Mouse (Mus musculus): ENCODE results near the gene Olfr822.
"Not testable (repeated sequence)": the region's sequence is repeated elsewhere in the genome, so short reads cannot be mapped to it uniquely, and the experiment has no call there.

The Olfr822 gene

GRCm38 (mm10) chr10:130070910-130071309 is at the start of gene Olfr822:
Gene Olfr822 (plus strand): TSS chr10:130071210.
- DNase-seq (ENCODE audit: low spot score in 2 of 2) = no peak

DNA sequence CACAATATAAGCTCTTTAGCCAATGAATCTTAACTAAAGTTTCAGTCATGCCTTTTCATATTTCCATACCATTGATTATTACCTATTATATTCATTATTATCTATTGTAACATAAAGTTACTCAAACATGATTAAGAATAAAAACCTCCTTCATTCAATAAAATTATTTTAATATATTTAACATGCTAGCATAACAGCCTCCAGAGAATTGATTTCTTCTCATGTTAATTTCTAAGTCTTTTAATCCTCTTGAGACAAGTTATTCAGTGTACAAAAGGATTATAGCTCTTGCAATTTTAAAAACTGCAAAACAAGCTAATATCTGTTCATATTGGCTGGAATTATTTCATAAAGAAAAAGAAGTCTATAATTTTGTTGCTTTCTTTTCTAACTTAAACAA is 41.0 kb upstream of the Olfr822 start, which contains the start of gene Olfr821:
TSS of gene Olfr821 (plus strand) at position 301 of the 400 bp plus-strand sequence.
- no peak for DNase-seq (ENCODE audit: low spot score in 2 of 2)

GRCm38 (mm10) chr10:130037096-130037495 is 33.9 kb upstream of the Olfr822 start:
- no peak for DNase-seq (ENCODE audit: low spot score in 2 of 2)

- DNase-seq (ENCODE audit: low spot score in 2 of 2) = peak in 1 of 2 experiments; percentile 64
Observed at GRCm38 (mm10) chr10:130092838-130093440, 21.9 kb downstream of the Olfr822 start.

DNA sequence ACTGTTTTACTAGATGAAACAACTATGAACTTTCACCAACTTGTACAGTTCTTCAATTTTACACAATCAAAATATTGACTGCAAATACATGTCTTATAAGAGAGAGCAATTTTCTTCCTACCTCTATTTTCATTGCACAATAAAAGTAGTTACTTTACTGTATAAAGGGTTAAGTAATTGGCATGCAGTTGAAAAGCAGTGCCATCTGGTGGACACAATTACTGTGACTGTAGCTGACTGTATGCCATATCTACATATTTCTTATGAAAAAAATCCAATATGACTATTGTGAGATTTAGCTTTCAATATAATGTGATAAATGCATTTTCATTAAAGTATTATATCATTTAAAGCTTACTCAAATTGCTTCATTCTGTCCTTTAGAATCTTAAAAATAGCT is 25.1 kb downstream of the Olfr822 start:
- no peak for DNase-seq (ENCODE audit: low spot score in 2 of 2)

DNA sequence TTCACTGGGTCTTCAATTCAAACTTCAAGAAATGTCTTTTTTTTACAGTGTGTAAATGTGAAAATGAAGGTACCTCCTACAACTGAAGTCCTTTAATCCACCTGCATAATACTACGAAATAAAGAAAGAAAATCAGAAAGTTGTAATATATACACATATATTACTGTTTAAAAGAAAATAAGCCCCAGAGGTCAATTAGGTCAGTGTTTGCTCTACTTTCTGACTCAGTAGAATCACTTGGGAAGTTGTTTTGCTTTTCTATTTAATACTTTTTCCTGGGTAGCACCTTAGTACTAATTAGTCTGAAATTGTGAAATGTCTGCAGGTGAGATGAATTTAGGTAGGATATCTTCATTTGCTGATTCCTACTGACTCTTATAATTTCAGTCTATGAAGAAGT is 44.3 kb downstream of the Olfr822 start, which contains the start of gene Olfr823:
TSS of gene Olfr823 (minus strand) at position 101 of the 400 bp plus-strand sequence.
- DNase-seq (ENCODE audit: low spot score in 2 of 2) = not testable (repeated sequence)

GRCm38 (mm10) chr10:130116045-130116444 is 45.0 kb downstream of the Olfr822 start:
- not testable (repeated sequence) for DNase-seq (ENCODE audit: low spot score in 2 of 2)
